Mouse (Mus musculus): ENCODE measurements at regions not wholly inside any gene's neighbourhood (a gene's known extent, or its start where the extent isn't known, plus 50 kb on each side); places are given as distances from the start of the nearest gene placed in this dataset.

DNA sequence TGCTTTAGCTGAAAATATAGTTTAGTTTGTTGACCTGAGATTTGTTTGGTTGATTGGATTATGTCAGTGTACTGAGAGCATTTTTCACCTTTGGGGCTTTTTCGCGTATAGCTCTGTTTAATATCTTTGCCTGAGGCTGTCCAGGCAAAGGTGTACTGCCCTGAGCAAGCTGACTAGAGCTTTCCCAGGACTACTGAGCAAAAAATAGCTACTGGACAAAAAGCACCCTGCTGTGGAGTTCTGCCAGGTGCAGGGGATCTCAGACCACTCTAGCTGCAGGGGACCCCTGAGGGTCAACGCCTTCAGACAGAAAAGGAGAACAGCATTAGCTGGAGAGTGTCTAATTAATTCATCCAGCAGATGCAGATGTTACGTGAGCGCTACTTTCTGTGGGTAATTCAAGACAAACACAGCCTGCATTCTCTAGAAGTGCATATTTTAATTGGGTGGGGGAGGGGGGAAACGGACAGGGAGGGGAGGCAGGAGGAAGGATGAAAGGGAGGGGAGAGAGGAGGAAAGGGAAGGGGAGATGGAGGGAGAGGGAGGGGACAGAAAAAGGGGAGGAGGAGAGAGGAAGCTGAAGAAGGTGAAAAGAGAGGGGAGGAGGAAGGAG lies 61.7 kb downstream of the Thnsl1 start:
- H3K4me1 ChIP-seq (replicated peaks), result no peaks in the 10 kb centered on the region

DNA sequence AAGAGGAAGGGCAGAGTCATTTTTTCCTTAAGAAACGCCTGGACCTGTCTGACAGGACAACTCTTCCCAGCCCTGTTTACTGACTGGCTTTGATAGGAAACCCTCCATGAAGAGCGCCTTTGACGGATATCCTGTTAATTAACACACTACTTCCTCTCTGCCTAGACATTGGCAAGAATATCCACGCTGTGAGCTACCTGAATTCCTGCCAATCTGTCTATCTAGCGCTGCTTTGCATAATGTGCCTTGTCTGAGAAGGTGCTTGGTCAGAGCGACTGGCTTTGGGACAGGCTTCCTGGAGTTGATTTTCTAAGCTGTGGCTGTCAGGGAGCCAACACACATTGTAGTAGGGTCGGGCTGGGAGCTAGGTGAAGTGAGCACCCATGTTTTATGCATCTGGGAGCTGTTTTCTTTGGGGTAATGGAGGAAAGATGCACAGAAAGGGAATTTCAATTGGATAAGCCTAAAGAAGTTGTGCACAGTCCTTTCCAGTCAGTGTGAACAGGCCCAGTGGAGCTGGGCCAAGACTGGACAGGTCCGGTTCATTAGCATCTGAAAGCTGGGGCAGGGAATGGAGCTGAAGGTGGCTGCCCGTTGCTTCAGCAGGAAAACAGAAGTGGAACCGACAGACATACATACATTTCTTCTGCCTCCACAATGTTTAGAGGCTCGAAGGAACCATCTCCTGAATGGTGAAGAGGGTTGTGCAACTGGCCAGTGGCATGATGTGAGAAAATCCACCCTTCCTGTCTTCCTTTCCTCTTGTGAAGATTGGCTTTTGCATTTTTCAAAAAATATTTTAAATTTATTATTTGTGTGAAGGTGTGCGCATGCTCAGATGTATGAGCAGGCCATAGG lies 64.7 kb downstream of the Thnsl1 start:
- H3K36me3 ChIP-seq, result no peaks in the 10 kb centered on the region
- H3K4me1 ChIP-seq (replicated peaks), result no peaks in the 10 kb centered on the region
- ATAC-seq, result no peak
- no peak overlapping the region for H3K9ac ChIP-seq
- H3K4me3 ChIP-seq (replicated peaks), result no peak overlapping the region
- no peaks in the 10 kb centered on the region for H3K27me3 ChIP-seq (replicated peaks)
- H3K9me3 ChIP-seq, result no peaks in the 10 kb centered on the region
- 75% methylated on average over 12 of the region's 12 CpGs for WGBS
- no peak overlapping the region for H3K27ac ChIP-seq
- no peak overlapping the region for H3K4me2 ChIP-seq (replicated peaks)

More for the DNA sequence above, 61.7 kb downstream of the Thnsl1 start:
- Histone ChIP-seq H3K36me3 (no peaks in the 10 kb centered on the region), H3K27ac (no peak overlapping the region), H3K9ac (no peak overlapping the region), H3K4me2 (replicated peaks) (no peak overlapping the region), H3K27me3 (replicated peaks) (no peaks in the 10 kb centered on the region), H3K4me3 (replicated peaks) (no peak overlapping the region), H3K9me3 (no peaks in the 10 kb centered on the region)
- 24% methylated on average over 6 of the region's 6 CpGs for WGBS
- ATAC-seq, result no peak

DNA sequence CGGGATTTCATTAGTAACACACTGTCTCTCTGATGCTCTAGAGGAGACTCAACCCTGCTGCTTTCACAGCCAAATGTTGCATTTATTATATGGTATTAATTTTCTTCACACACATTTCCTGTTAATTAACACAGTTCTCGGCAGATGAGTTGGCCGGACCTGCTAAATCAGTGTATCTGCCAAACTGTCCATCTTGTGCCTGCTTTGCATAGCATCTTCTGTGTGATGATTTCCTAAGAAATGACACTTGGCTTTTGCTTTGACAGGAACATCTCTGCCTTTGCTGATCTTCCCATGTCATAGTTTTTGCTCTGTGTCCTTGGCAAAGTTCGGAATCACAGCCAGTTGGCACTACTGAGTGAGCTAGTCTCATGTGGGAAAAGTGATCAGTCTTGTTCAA lies 67.9 kb downstream of the Thnsl1 start:
- no peaks in the 10 kb centered on the region for H3K27me3 ChIP-seq (replicated peaks)
- 88% methylated on average over 4 of the region's 4 CpGs for WGBS
- H3K36me3 ChIP-seq, result no peaks in the 10 kb centered on the region
- H3K4me2 ChIP-seq (replicated peaks), result no peak overlapping the region
- no peak for ATAC-seq
- H3K4me3 ChIP-seq (replicated peaks), result no peak overlapping the region
- no peaks in the 10 kb centered on the region for H3K4me1 ChIP-seq (replicated peaks)
- no peak overlapping the region for H3K9ac ChIP-seq
- H3K9me3 ChIP-seq, result no peaks in the 10 kb centered on the region
- H3K27ac ChIP-seq, result no peak overlapping the region

DNA sequence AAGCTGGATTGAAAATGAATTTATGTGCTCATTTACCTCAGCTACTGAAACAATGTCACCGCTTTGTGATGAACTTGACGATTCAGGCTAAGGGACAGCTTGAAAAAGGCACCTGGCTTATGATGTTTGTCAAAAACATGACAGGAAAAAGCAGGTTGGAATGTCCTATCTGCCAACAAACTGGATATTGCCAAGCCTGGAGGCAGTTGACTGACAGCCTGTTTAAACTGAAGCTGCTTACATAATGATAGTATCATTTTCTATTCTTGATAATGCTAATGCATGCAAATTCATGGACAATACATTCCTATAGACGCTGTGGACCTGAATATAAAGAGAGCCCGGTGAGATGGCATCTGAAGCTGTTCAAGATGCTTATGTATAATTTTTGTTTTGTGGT lies 69.8 kb downstream of the Thnsl1 start:
- no peak for ATAC-seq
- 85% methylated on average over 4 of the region's 4 CpGs for WGBS
- no peak overlapping the region for H3K9ac ChIP-seq

DNA sequence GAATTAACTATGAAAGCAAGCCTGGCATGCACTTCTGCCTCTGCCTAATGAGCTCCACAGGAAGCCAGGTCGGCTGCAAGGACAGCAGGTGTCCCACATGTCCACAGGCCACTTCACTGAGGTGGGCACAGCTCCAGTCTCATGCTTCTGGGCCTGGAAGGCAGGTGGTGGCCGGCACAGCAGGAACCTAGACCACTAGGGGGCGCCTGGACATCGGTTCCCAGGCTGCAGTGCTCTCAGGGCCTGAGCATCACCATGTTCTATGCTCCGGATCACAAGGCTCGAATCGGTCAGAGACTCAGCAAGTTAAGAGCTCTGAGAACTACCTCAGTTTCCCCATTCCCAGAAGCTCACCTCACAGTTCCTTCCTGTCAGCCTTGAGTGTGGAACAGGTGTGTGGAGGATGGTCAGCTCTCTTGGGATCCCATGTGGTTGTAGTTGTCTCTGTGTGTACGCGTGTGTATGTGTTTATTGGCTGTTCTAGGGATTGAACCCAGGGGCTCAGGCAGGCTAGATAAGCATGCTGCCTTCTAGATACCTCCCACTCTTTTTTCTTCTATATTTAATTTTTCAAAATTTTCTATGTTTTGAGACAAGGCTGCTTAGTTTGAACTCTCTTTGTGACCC lies 75.4 kb downstream of the Thnsl1 start:
- Histone ChIP-seq H3K9me3 (no peaks in the 10 kb centered on the region), H3K4me3 (replicated peaks) (no peak overlapping the region), H3K4me2 (replicated peaks) (no peak overlapping the region), H3K36me3 (no peaks in the 10 kb centered on the region), H3K9ac (no peak overlapping the region), H3K4me1 (replicated peaks) (no peaks in the 10 kb centered on the region), H3K27me3 (replicated peaks) (no peaks in the 10 kb centered on the region), H3K27ac (no peak overlapping the region)
- 34% methylated on average over 9 of the region's 9 CpGs for WGBS
- peak; percentile 65 for ATAC-seq

More for the DNA sequence above, 69.8 kb downstream of the Thnsl1 start:
- Histone ChIP-seq H3K27ac (no peak overlapping the region), H3K4me3 (replicated peaks) (no peak overlapping the region), H3K9me3 (no peaks in the 10 kb centered on the region), H3K27me3 (replicated peaks) (no peaks in the 10 kb centered on the region), H3K4me2 (replicated peaks) (no peak overlapping the region), H3K36me3 (no peaks in the 10 kb centered on the region), H3K4me1 (replicated peaks) (no peaks in the 10 kb centered on the region)

DNA sequence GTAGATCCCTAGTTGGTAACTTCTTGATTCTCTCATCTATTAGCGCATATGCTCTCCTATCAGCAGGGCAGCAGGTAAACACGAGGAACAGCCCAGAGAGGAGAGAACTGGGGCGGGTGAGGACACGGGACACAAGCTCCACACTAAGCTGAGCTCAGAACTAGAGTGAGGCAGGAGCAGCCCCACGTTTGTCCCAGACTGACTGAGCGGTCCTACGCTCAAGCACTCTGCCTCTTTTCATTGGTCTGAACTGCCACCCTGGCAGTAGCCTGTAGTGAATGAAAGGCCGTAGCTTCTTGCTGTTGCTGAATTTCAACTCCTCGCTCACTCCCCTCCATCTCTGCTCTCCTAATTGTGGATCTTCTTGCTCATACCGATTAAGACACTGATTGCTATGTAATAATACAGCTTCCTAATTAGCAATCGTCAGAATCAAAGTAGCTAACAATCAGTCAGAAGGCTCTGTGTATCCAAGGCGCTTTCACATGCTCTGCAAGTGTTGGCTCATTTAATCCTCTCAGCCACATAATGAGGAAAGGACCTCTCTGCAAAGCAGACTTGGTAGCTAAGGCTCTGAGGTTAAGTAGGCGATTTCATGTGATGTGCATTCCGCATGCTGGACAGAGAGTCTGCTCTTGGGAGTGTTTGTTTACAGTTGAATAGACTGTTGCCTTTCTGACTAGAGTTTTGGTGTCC lies 77.1 kb downstream of the Thnsl1 start:
- ATAC-seq, result no peak

DNA sequence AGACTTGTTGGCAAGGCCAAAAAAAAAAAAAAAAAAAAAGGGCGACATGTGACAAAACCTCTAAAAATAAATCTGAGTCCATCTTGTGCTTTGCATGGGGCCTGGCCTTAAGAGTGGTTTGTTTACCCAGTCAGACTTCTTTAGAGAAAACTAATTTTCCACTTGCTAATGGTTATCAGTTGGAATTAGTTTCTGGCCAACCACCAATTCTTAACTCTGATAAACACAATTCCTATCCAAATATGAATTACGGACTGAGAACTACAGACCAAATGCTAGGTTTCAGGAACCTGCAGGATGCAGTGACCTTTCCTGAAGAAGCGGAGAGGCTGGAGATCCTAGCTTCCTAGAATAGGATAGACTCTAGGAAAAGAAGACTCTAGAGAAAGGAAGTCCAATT lies 79.4 kb downstream of the Thnsl1 start:
- Histone ChIP-seq H3K9ac (no peak overlapping the region), H3K4me1 (replicated peaks) (no peaks in the 10 kb centered on the region), H3K4me3 (replicated peaks) (no peak overlapping the region), H3K27ac (no peak overlapping the region), H3K36me3 (no peaks in the 10 kb centered on the region), H3K4me2 (replicated peaks) (no peak overlapping the region), H3K9me3 (no peaks in the 10 kb centered on the region), H3K27me3 (replicated peaks) (no peaks in the 10 kb centered on the region)
- WGBS, result 92% methylated on average over 3 of the region's 3 CpGs
- no peak for ATAC-seq

More for the DNA sequence above, 77.1 kb downstream of the Thnsl1 start:
- H3K9ac ChIP-seq, result no peak overlapping the region
- no peak overlapping the region for H3K4me3 ChIP-seq (replicated peaks)
- H3K4me1 ChIP-seq (replicated peaks), result no peaks in the 10 kb centered on the region
- no peak overlapping the region for H3K27ac ChIP-seq
- 75% methylated on average over 14 of the region's 14 CpGs for WGBS
- no peaks in the 10 kb centered on the region for H3K27me3 ChIP-seq (replicated peaks)
- H3K9me3 ChIP-seq, result no peaks in the 10 kb centered on the region
- no peak overlapping the region for H3K4me2 ChIP-seq (replicated peaks)
- H3K36me3 ChIP-seq, result no peaks in the 10 kb centered on the region

DNA sequence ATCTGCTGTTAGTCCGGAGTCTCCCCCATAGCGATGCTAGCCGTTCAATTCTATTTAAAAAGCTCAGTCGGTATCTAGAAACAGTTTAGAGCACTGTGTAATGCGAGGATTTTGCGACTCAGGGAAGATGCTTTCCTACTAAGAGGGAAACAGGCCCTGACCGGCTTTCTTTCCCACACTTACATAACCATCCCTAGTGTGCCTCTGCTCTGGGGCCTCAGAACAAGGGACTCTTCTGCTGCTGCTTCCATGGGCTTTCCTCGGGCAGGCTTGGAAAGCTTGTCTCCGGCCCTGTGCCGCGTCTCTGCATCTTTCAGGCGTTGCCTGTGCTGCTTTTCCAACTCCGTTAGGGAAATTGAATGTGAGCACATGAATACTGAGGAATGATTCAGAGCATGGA lies 79.6 kb upstream of the Gpr158 start:
- no peaks in the 10 kb centered on the region for H3K27me3 ChIP-seq (replicated peaks)
- no peak for ATAC-seq
- no peak overlapping the region for H3K4me3 ChIP-seq (replicated peaks)
- H3K9me3 ChIP-seq, result no peaks in the 10 kb centered on the region
- WGBS, result 80% methylated on average over 13 of the region's 13 CpGs
- no peak overlapping the region for H3K4me2 ChIP-seq (replicated peaks)
- H3K9ac ChIP-seq, result no peak overlapping the region
- no peaks in the 10 kb centered on the region for H3K36me3 ChIP-seq
- no peaks in the 10 kb centered on the region for H3K4me1 ChIP-seq (replicated peaks)
- no peak overlapping the region for H3K27ac ChIP-seq

DNA sequence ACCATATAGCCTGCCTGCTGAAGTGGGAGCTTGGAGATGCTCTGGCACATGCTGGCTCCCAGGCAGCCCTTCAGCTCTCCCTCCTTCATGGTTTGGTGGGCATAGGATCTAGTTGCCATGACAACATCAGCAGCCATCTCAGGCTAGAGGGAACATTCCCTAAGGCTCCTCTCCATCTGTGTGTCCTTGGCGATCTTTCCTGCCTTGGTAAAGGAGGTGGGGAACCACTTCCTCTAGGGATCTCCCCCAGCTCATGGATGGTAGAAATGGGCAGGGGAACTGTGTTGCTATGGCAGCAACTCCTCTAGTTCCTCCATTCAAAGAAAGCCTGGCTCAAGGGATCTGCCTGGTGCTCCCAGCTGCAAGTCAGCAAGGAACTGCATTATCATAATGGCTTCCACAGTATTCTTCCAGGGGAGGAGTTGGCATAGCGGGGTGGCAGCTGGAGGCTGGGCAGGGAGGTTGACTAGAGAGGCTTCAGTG lies 74.6 kb upstream of the Gpr158 start:
- H3K4me3 ChIP-seq (replicated peaks), result no peak overlapping the region
- no peak overlapping the region for H3K4me2 ChIP-seq (replicated peaks)
- ATAC-seq, result no peak
- no peaks in the 10 kb centered on the region for H3K9me3 ChIP-seq
- H3K27me3 ChIP-seq (replicated peaks), result no peaks in the 10 kb centered on the region
- H3K27ac ChIP-seq, result no peak overlapping the region
- no peaks in the 10 kb centered on the region for H3K4me1 ChIP-seq (replicated peaks)
- H3K36me3 ChIP-seq, result no peaks in the 10 kb centered on the region
- no peak overlapping the region for H3K9ac ChIP-seq
- 70% methylated on average over 2 of the region's 2 CpGs for WGBS

DNA sequence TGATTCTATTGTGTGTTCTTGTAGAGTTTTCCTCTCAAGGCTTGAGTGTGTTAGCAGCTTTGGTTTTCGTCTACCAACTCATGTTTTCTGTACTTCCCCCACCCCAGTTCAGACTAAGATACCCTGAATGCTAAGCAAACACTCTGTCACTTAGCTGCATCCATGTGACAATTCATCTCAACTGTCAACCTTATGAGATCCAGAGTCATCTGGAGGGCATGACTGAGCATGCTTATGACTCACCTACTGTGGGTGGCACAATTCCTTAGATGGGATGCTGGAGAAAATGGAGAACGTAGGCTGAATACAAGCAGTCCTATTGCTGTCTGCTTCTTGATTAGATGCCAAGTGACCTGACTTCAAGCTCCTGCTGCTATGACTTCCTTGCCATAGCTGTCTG lies 73.3 kb upstream of the Gpr158 start:
- Histone ChIP-seq H3K4me2 (replicated peaks) (no peak overlapping the region), H3K9me3 (no peaks in the 10 kb centered on the region), H3K9ac (no peak overlapping the region), H3K4me3 (replicated peaks) (no peak overlapping the region), H3K27ac (no peak overlapping the region), H3K27me3 (replicated peaks) (no peaks in the 10 kb centered on the region), H3K4me1 (replicated peaks) (no peaks in the 10 kb centered on the region), H3K36me3 (no peaks in the 10 kb centered on the region)
- WGBS, result 82% methylated on average over 2 of the region's 2 CpGs
- ATAC-seq, result no peak

DNA sequence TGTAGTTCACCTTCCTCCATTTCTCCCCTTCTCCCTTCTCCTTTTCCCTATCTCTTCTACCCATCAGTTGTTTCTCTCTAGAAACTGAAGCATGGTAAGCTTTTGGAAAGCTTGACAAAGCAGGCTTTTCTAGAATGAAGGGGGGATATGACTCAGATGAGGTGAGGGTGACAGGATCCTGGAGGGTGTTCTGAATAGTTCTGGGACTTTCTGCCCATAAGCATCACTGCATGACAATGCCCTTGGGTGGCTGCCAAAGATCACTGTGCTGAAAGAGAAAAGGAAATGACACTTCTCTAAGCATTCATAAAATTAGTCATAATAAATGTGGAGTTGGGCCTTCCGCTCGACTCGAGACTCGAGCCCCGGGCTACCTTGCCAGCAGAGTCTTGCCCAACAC lies 67.7 kb upstream of the Gpr158 start:
- WGBS, result 76% methylated on average over 5 of the region's 5 CpGs
- no peak overlapping the region for H3K4me3 ChIP-seq (replicated peaks)
- no peak overlapping the region for H3K27ac ChIP-seq
- H3K36me3 ChIP-seq, result no peaks in the 10 kb centered on the region
- no peaks in the 10 kb centered on the region for H3K9me3 ChIP-seq
- no peak for ATAC-seq
- no peaks in the 10 kb centered on the region for H3K27me3 ChIP-seq (replicated peaks)
- no peak overlapping the region for H3K9ac ChIP-seq
- H3K4me2 ChIP-seq (replicated peaks), result no peak overlapping the region
- no peaks in the 10 kb centered on the region for H3K4me1 ChIP-seq (replicated peaks)
